Mouse (Mus musculus) thymus, adult 2 months (tissue): ENCODE measurements around the gene Bmp2k.

Experiments
- CTCF ChIP-seq: fragments of 200-500 bp; IDR thresholded peaks from 2 replicates; pipeline ENCODE4 v1.5.1; 2012; ENCODE audit warnings: mild to moderate bottlenecking, control low read depth, low read length, moderate library complexity, borderline replicate concordance; ENCODE audit not compliant: control insufficient read depth, poor library complexity, insufficient read depth; ENCODE audit errors: extremely low read depth
- POLR2A ChIP-seq: fragments of 200-500 bp; IDR thresholded peaks from 2 replicates; pipeline ENCODE4 v1.6.1; 2012; ENCODE audit warnings: mild to moderate bottlenecking, low read length, control low read depth, moderate library complexity; ENCODE audit not compliant: control insufficient read depth, poor library complexity, insufficient read depth; ENCODE audit errors: extremely low read depth

GRCm38 (mm10) chr5:96972474-96973130 is 24.9 kb upstream of the Bmp2k start:
- no peak for TF ChIP-seq CTCF
- no peak for TF ChIP-seq POLR2A
